Mouse (Mus musculus): ENCODE measurements at regions not wholly inside any gene's neighbourhood (a gene's known extent, or its start where the extent isn't known, plus 50 kb on each side); places are given as distances from the start of the nearest gene placed in this dataset.

- no peak for DNase-seq
- no peak overlapping the region for H3K4me3 ChIP-seq (ENCODE audit: low read depth, low read length)
- H3K27ac ChIP-seq (ENCODE audit: low read depth, low read length), result no peak overlapping the region
- H3K4me2 ChIP-seq (ENCODE audit: low read depth), result no peak overlapping the region
- WGBS, result 26% methylated on average over 9 of the region's 9 CpGs
- no peak overlapping the region for H3K9ac ChIP-seq
- H3K9me3 ChIP-seq (ENCODE audit: low read length), result no peaks in the 10 kb centered on the region
- no peak for TF ChIP-seq CTCF (IDR thresholded peaks at IDR 0.05; ENCODE audit: low read depth)
- no peak for ATAC-seq
- H3K27me3 ChIP-seq (ENCODE audit: insufficient read depth, low read length), result no peaks in the 10 kb centered on the region
- H3K4me1 ChIP-seq (ENCODE audit: insufficient read depth), result no peaks in the 10 kb centered on the region
- H3K36me3 ChIP-seq (ENCODE audit: insufficient read depth), result no peaks in the 10 kb centered on the region
Observed at GRCm38 (mm10) chr6:117293780-117294465, 125.6 kb downstream of the Cxcl12 start.

DNA sequence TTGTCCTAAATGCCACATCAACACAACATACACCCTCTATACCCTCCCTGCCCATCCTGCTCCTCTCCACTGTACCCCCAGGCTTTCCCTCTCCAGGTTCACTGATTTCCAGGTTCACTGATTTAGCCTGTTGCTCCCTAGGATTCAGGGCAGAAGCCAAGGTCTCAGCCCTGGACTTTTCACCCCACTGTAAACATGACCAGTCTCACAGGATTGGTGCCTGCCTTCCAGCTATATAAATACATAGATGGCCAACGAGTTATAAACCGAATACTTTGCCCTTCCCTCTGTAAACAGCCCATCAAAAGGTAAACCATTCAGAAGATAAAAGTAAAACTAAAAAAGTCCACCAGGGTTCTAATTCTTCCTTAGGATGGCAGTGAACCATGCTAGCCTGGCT lies 129.6 kb downstream of the Cxcl12 start:
- TF ChIP-seq CTCF (IDR thresholded peaks at IDR 0.05; ENCODE audit: low read depth), result no peak
- H3K4me2 ChIP-seq (ENCODE audit: low read depth), result no peak overlapping the region
- H3K4me1 ChIP-seq (ENCODE audit: insufficient read depth), result no peaks in the 10 kb centered on the region
- no peak overlapping the region for H3K9ac ChIP-seq
- no peak overlapping the region for H3K27ac ChIP-seq (ENCODE audit: low read depth, low read length)
- DNase-seq, result no peak
- H3K36me3 ChIP-seq (ENCODE audit: insufficient read depth), result no peaks in the 10 kb centered on the region
- no peak for ATAC-seq
- 94% methylated on average over 2 of the region's 2 CpGs for WGBS
- H3K27me3 ChIP-seq (ENCODE audit: insufficient read depth, low read length), result no peaks in the 10 kb centered on the region
- no peaks in the 10 kb centered on the region for H3K9me3 ChIP-seq (ENCODE audit: low read length)
- no peak overlapping the region for H3K4me3 ChIP-seq (ENCODE audit: low read depth, low read length)

DNA sequence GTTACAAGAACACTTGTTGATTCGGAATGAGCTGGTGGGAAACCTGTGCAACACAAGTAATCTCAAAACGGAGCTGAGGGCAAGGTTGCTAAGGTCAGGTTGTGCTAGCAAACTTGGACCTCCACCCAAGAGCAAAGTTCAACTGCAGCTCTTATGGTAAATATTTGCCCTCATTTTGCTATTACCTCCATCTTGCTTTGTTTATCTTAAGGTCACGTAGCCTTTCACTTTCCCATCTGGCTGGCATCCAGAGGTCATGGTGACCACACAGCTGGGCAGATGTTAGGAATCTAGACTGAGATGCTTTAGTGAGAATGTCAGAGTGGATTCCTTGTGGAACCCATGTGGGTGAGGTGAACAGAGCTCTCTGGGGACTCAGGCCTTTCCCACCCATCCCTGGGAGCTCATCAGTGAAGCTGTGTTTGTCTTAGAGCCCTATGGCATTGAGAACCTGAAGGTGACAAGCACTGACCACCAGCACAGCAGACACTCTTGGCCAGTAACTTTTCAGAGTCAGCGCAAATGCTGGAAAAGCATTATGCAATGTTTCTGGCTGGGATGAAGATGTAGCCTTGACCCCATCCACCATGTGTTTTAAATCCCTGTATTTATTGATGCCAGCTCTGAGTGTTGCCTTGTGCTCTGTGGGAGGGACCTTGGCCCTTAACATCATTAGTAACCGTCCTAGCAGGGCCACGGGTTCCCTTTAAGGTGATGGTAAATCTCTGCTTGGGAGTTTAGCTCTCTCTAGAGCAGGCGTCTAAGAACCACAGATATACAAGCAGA lies 131.4 kb downstream of the Cxcl12 start:
- no peak for ATAC-seq
- Histone ChIP-seq H3K9ac (no peak overlapping the region), H3K4me1 (ENCODE audit: insufficient read depth) (no peaks in the 10 kb centered on the region), H3K4me2 (ENCODE audit: low read depth) (no peak overlapping the region), H3K27me3 (ENCODE audit: insufficient read depth, low read length) (no peaks in the 10 kb centered on the region), H3K4me3 (ENCODE audit: low read depth, low read length) (no peak overlapping the region), H3K27ac (ENCODE audit: low read depth, low read length) (no peak overlapping the region), H3K36me3 (ENCODE audit: insufficient read depth) (no peaks in the 10 kb centered on the region), H3K9me3 (ENCODE audit: low read length) (no peaks in the 10 kb centered on the region)
- TF ChIP-seq CTCF (IDR thresholded peaks at IDR 0.05; ENCODE audit: low read depth), result no peak
- no peak for DNase-seq
- WGBS, result 90% methylated on average over 7 of the region's 7 CpGs

DNA sequence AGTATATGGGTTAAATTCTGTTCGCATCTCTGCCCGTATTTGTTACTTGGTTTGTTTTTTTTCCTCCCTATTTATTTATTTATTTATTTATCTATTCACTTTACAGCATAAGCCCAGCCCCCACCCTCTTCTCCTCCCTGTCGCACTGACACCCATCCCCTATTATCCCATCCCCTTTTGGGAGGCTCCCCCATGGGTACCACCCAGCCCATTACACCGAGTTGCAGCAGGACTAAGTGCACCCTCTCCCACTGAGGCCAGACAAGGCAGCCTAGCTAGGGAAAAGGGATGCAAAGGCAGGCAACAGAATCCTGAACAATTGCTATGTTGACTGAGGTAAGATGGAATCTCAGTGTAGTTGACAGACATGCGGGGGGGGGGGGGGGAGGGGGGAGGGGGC lies 135.0 kb downstream of the Cxcl12 start:
- Histone ChIP-seq H3K36me3 (ENCODE audit: insufficient read depth) (no peaks in the 10 kb centered on the region), H3K27me3 (ENCODE audit: insufficient read depth, low read length) (no peaks in the 10 kb centered on the region), H3K4me2 (ENCODE audit: low read depth) (no peak overlapping the region), H3K27ac (ENCODE audit: low read depth, low read length) (no peak overlapping the region), H3K4me3 (ENCODE audit: low read depth, low read length) (no peak overlapping the region), H3K9me3 (ENCODE audit: low read length) (no peaks in the 10 kb centered on the region), H3K4me1 (ENCODE audit: insufficient read depth) (no peaks in the 10 kb centered on the region), H3K9ac (no peak overlapping the region)
- TF ChIP-seq CTCF (IDR thresholded peaks at IDR 0.05; ENCODE audit: low read depth), result no peak
- DNase-seq (no peak), ATAC-seq (no peak)
- WGBS, result 62% methylated on average over 4 of the region's 5 CpGs

- 63% methylated on average over 4 of the region's 4 CpGs for WGBS
- no peak overlapping the region for H3K27ac ChIP-seq (ENCODE audit: low read depth, low read length)
- no peak for TF ChIP-seq CTCF (IDR thresholded peaks at IDR 0.05; ENCODE audit: low read depth)
Observed at GRCm38 (mm10) chr6:117305736-117306250, 137.5 kb downstream of the Cxcl12 start.

GRCm38 (mm10) chr6:117308636-117309035 lies 140.3 kb downstream of the Cxcl12 start:
- H3K4me3 ChIP-seq (ENCODE audit: low read depth, low read length), result no peak overlapping the region
- 60% methylated on average over 2 of the region's 2 CpGs for WGBS
- ATAC-seq, result no peak

More at GRCm38 (mm10) chr6:117305736-117306250, 137.5 kb downstream of the Cxcl12 start:
- Histone ChIP-seq H3K4me2 (ENCODE audit: low read depth) (no peak overlapping the region), H3K4me1 (ENCODE audit: insufficient read depth) (no peaks in the 10 kb centered on the region), H3K9me3 (ENCODE audit: low read length) (no peaks in the 10 kb centered on the region), H3K9ac (no peak overlapping the region), H3K27me3 (ENCODE audit: insufficient read depth, low read length) (no peaks in the 10 kb centered on the region), H3K36me3 (ENCODE audit: insufficient read depth) (no peaks in the 10 kb centered on the region), H3K4me3 (ENCODE audit: low read depth, low read length) (no peak overlapping the region)
- no peak for DNase-seq
- ATAC-seq, result no peak

More at GRCm38 (mm10) chr6:117308636-117309035, 140.3 kb downstream of the Cxcl12 start:
- no peak overlapping the region for H3K9ac ChIP-seq
- H3K4me2 ChIP-seq (ENCODE audit: low read depth), result no peak overlapping the region
- H3K36me3 ChIP-seq (ENCODE audit: insufficient read depth), result no peaks in the 10 kb centered on the region
- no peaks in the 10 kb centered on the region for H3K4me1 ChIP-seq (ENCODE audit: insufficient read depth)
- no peak overlapping the region for H3K27ac ChIP-seq (ENCODE audit: low read depth, low read length)
- no peak for DNase-seq
- H3K9me3 ChIP-seq (ENCODE audit: low read length), result no peaks in the 10 kb centered on the region
- H3K27me3 ChIP-seq (ENCODE audit: insufficient read depth, low read length), result no peaks in the 10 kb centered on the region
- TF ChIP-seq CTCF (IDR thresholded peaks at IDR 0.05; ENCODE audit: low read depth), result no peak

Data from forebrain, postnatal 0 days (tissue).